Mouse (Mus musculus): Measurements from ENCODE around the gene Polr3c.
"Not testable (repeated sequence)": the region's sequence is repeated elsewhere in the genome, so short reads cannot be mapped to it uniquely, and the experiment has no call there.

Gene Polr3c

GRCm38 (mm10) chr3:96707903-96708683 is 19.3 kb downstream of the Polr3c start, which contains the start of gene Nudt17:
Gene Nudt17 (minus strand): TSS chr3:96708562.
- DNase-seq: peak; percentile 82

DNA sequence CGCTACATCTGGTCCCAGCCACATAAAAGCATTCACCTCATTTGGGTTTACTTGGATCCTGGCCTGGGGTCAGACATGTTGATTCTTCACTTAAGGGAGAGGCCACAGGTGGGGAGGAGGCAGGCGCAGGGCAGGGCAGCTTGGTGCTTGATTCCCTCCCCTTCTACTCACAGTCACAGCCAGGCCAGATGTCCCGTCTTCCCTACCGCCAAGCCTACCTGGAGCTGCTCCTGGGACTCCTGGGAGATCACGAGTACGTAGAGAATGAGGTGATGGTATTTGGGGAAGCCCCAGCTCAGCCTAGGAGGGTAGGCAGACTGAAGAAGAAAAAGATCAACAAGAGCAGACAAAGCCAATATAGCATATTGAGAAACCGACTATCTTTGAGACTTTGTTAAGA is 20.4 kb downstream of the Polr3c start:
- DNase-seq: no peak

DNA sequence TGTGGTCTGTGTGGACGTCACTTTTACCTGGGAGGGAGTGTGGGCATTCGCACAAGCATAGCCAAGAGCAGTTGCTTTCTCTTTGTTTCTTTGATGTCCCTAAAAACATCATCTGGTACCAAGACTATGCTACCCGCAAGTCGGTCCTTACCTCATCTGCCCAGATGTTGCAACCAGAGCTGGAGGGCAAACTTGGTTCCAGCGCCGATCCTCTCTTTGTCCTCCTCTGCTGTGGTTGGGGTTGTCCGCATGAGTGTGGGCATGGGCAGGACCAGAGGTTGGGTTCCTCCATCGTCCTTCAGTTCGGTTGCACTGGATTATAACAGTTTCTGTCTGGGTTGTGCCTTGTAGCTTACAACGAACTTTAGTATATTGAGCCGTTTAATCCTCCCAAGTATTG is 21.2 kb downstream of the Polr3c start:
- DNase-seq: no peak

GRCm38 (mm10) chr3:96704778-96705177 is 22.6 kb downstream of the Polr3c start:
- DNase-seq: no peak

DNA sequence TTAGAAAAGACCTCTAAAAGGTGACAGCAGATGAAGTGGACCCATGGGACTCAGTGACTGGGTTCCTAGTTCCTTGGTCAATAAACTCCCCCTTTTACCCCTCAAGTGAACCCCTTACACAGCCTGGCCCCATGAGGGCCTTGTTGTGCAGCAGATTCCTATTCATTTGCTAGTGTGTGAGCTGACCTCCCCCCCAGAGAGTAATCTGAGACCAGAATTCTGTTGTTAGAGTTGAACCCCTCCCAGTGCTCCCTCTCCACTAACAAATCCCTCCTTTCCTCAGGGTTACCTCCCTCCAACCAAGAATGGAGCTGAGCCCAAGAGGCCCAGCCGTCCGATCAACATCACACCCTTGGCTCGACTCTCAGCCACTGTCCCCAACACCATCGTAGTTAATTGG is 26.4 kb downstream of the Polr3c start:
- DNase-seq: no peak

DNA sequence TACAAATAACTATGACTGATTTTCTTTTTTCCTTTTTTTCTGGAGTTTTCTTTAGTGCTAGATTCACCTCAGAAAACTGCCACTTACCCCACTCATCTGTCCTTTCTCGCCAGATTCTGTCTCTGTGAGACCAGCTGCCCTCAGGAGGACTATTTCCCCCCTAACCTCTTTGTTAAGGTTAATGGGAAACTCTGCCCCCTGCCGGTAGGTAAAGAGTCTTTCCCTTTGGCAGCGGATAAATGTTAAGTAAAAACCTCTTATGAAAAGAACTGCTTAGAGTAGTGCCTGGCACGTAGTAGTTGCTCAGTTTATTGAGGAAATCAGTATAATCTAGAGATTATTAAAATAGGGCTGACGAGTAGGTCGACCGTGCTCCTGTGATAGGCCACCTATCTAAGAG is 27.1 kb downstream of the Polr3c start:
- no peak for DNase-seq

- no peak for DNase-seq
Measured at GRCm38 (mm10) chr3:96698993-96699690, 28.3 kb downstream of the Polr3c start.

DNA sequence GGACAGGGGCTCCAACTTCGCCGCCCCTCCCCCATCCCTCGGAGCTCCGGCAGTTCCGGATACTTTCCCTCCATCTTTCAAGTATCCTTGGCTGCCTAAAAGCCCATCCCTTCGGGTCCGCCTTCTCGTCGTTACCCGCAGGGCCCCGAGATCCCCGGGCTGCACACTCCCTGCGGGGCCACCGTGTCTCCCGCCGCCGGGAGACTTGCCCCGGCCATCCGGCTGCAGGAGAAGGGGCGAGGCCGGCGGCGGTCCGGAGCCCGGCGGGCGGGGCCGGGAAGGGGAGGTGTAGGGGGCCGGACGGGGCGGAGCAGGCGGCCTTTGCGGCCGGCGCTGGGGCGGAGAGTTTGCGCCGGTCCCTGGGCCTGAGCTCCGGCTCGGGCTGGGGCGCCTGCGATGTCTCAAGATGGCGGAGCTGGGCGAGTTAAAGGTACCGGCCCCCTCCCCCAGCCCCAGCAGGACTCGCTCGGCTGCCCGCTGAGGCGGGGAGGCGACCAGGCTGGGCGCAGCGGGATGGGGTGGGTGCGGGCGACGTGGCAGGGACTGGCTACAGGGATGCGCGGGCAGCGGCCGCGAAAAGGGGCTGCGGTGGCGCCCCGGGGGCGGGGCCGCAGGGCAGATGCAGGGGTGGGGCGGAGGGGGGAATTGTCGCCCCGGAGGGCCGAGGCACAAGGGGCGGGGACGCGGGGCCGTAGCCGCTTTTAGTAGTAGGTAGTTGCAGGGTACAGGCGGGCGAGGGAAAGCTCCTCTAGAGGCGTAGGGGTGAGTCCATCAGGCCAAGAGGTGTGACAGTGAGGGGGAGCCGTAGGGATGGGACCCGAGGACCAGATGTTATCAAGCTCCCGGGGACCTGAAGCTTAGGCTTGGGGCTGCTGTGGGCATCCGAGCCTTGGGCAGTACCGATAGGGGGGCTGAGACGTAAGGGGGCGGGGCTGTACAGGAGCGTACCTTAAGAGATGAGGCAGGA is 30.4 kb downstream of the Polr3c start:
- peak; percentile 82 for DNase-seq

- peak; percentile 38 for DNase-seq
Measured at GRCm38 (mm10) chr3:96696198-96696765, 31.1 kb downstream of the Polr3c start, which contains the start of gene Pias3. Gene Pias3 (plus strand): TSS chr3:96696384.

DNA sequence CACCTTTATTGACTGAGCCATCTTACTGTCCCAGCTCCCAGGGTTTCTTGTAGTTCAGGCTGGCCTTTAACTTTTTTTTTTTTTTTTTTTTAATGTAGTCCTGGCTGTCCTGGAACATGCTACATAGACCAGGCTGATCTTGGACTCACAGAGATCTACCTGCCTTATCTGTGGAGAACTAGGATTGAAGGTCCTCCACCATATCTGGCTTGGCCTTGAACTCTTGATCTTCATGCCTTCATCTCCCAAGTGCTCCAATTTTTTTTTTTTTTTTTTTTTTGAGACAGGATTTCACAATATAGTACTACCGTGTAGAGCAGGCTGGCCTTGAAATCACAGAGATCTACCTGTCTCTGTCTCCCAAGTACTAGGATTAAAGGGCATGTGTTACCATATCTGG is 33.8 kb downstream of the Polr3c start:
- DNase-seq: no peak

GRCm38 (mm10) chr3:96692506-96692905 is 34.9 kb downstream of the Polr3c start:
- no peak for DNase-seq

DNA sequence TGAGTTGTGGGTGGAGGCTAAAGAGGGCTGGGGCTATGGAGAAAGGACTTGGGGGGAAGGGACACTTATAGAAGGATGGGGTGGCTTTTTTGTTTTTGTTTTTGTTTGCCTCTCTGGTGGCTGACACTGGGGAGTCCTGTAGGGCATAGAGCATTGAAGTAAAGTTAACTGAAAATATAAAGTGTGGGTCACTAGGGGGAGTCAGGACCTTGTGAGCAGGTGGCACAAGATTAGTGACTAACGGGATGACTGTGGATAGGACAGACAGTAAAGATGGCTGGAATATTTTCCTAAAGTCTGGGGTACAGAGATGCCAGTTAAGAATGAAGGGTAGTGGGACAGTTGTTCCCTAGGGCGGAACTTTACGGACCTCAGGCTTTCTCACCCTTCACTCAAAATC is 37.1 kb downstream of the Polr3c start:
- no peak for DNase-seq

- no peak for DNase-seq
Measured at GRCm38 (mm10) chr3:96688854-96689253, 38.6 kb downstream of the Polr3c start.

GRCm38 (mm10) chr3:96686057-96686456 is 41.4 kb downstream of the Polr3c start:
- not testable (repeated sequence) for DNase-seq

DNA sequence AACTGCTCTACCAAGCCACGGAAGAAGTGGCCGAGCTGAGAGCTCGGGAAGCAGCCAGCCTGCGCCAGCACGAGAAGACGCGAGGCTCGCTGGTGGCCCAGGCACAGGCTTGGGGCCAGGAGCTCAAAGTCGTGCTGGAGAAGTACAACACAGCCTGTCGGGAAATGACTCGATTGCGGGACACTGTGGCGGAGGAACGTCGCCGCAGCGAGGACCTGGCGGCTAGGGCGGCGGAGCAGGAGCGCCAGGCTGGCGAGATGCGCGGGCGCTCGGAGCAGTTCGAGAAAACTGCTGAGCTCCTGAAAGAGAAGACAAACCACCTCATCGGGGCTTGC is 42.6 kb downstream of the Polr3c start:
- no peak for DNase-seq

GRCm38 (mm10) chr3:96684151-96684821 is 43.1 kb downstream of the Polr3c start:
- no peak for DNase-seq

DNA sequence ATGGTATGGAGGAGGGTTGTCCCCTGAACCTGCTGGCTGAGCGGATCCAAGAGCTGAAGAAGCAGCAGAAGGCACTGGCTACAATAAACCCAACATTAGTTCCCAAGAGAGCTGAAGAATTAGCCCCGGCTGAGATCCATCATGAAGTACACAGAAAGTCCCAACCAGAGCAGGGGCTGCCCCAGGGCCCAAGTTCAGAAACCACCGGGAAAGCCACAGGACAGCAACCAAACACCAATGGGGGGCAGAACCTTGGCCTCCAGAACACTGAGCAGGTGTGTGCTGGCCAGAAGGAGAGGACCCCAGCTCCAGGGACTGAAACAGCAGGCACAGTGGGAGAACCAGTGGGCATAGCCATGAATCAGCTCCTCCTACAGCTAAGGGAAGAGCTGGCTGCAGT is 43.9 kb downstream of the Polr3c start:
- DNase-seq: no peak

GRCm38 (mm10) chr3:96680269-96680956 is 47.0 kb downstream of the Polr3c start:
- no peak for DNase-seq

DNA sequence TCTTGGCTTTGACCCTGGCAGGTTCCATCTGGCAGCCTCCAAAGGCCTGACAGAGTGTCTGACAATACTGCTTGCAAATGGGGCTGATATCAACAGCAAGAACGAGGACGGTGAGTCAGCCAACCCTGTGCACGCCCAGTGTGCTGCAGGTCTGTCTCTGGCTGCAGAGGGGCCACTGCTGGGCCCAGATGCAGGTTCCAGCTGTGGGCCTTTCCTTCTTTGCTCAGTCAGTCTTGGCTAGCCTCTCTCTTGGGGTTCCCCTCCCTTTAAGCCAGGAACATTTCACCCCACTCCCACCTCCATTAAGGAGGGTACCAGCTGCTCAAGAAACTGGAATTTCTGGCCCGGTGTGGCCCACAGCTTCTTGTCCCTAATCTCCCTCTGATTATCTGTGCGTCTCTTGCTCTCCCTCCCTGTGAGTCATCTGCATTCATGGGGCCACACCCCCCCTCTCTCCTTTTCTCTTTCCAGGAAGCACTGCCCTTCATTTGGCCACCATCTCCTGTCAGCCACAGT is 48.2 kb downstream of the Polr3c start:
- DNase-seq: no peak

GRCm38 (mm10) chr3:96678456-96678855 is 49.0 kb downstream of the Polr3c start:
- DNase-seq: no peak

DNA sequence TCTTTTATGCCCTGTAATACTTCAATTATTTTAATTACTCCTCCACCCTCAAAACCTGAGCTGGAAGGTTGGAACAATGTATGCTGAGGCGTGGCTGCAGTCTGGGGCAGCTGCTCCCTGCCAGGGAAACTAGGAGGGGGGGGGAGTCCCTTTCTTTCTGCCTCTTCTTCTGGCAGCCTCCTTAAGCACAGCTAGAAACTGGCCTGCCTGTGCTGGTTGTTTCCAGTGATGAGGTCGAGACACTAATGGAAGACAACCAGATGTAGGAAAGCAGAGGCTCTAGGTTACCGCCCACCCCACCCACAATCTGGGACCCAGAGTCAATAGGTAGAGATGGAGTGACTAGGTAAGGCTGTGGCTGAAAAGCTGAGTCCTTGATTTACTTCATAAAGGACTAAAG is 51.7 kb downstream of the Polr3c start:
- DNase-seq: no peak

Data from cerebellum, adult 11 months (tissue).